Mouse (Mus musculus) hindbrain, postnatal 0 days (tissue): Measurements from ENCODE around the gene Gja5. TPM values are rescaled to one million over a fixed set of nuclear protein-coding genes. Genes with fewer than 3 reads are reported as not detected.
A peak's percentile ranks its signal among the peaks of the same experiment; 100 is the strongest.

Experiments
- ATAC-seq: fragments of 200-750 bp; cut with Nextera tagmentation; 2 replicates; pipeline ENCODE4 v1.8.0; 2017; ENCODE audit warnings: mild to moderate bottlenecking, moderate TSS enrichment, moderate library complexity
- DNase-seq: peaks from one replicate; pipeline ENCODE4 v3.0.0-alpha.2; 2015; ENCODE audit warnings: low spot score
- H3K27ac ChIP-seq: fragments of 300-500 bp; sonication (generic); 2 replicates; pipeline ENCODE4 v1.5.1; 2014; ENCODE audit warnings: mild to moderate bottlenecking
- H3K27me3 ChIP-seq: fragments of 300-500 bp; sonication (generic); 2 replicates; pipeline ENCODE4 v1.6.1; 2014; ENCODE audit warnings: low read length, mixed read lengths; ENCODE audit not compliant: insufficient read depth
- H3K36me3 ChIP-seq: fragments of 300-500 bp; sonication (generic); 2 replicates; pipeline ENCODE4 v1.6.1; 2014; ENCODE audit warnings: low read length, mixed read lengths; ENCODE audit not compliant: insufficient read depth
- H3K4me1 ChIP-seq: fragments of 300-500 bp; sonication (generic); 2 replicates; pipeline ENCODE4 v1.6.1; 2014; ENCODE audit warnings: antibody characterized with exemption, low read length, mixed read lengths; ENCODE audit not compliant: insufficient read depth
- H3K4me2 ChIP-seq: fragments of 300-500 bp; sonication (generic); 2 replicates; pipeline ENCODE4 v1.6.1; 2014; ENCODE audit warnings: low read depth, mild to moderate bottlenecking, low read length, moderate library complexity, mixed read lengths
- H3K4me3 ChIP-seq: fragments of 300-500 bp; sonication (generic); 2 replicates; pipeline ENCODE4 v1.5.1; 2014; ENCODE audit warnings: low read length
- H3K9ac ChIP-seq: fragments of 300-500 bp; sonication (generic); replicated peaks from 2 replicates; pipeline ENCODE4 v1.6.1; 2014; ENCODE audit warnings: mild to moderate bottlenecking, low read length, moderate library complexity, mixed read lengths
- H3K9me3 ChIP-seq: fragments of 300-500 bp; sonication (generic); 2 replicates; pipeline ENCODE4 v1.6.1; 2016; ENCODE audit warnings: low read length, mixed read lengths
- CTCF ChIP-seq: IDR thresholded peaks from 2 replicates; pipeline ENCODE4 v1.5.1; 2016; ENCODE audit warnings: antibody characterized with exemption, control low read depth, low read depth
- WGBS: fragments of 180-500 bp; shearing (Covaris S2); extraction: QIAGEN DNeasy Blood & Tissue Kit; methylation state at CpG from one replicate; pipeline ENCODE4 v1.1.7; 2014; 5-methylcytosine and 5-hydroxymethylcytosine counted together
- polyA plus RNA-seq: library from polyadenylated mRNA; unstranded; fragments of >200 nt; fragmentation: Nextera tagmentation; extraction: Ambion mirVana; gene quantifications from 2 replicates; pipeline ENCODE4 v1.2.1, GENCODE M21; 2015
- total RNA-seq: library from RNA; depleted of rRNA; stranded (reverse); fragments of >200 nt; gene quantifications from 2 replicates; pipeline ENCODE4 v1.2.3, GENCODE M21; 2014; rRNA removed

Gja5 gene
- 1.2 and 2.6 TPM in 2 replicates for total RNA-seq
- polyA plus RNA-seq = 1.2 and 1.3 TPM in 2 replicates

- ATAC-seq (no peak; the same call in 1 of the 2 replicates), DNase-seq (peak; percentile 3)
- Histone ChIP-seq H3K9ac (peak within 1 kb of the TSS; percentile 96), H3K27ac (peak within 1 kb of the TSS; percentile 79), H3K4me3 (peak within 1 kb of the TSS; percentile 99), H3K4me1 (0 out of 2 replicates have a peak, but pooled peaks cover 6% of the 10 kb centered on the region), H3K27me3 (no peaks in the 10 kb centered on the region), H3K36me3 (no peaks in the 10 kb centered on the region), H3K4me2 (peak within 1 kb of the TSS; percentile 91), H3K9me3 (no peaks in the 10 kb centered on the region)
- WGBS = 9% methylated on average over 14 of the region's 14 CpGs
- no peak for TF ChIP-seq CTCF
These were observed at the start of gene Gja5 for GRCm38 (mm10) chr3:96904393-96904792. Gja5 (plus strand) TSS chr3:96904693.

GRCm38 (mm10) chr3:96855833-96856232 is 48.7 kb upstream of the Gja5 start:
- Histone ChIP-seq H3K27ac (no peak overlapping the region), H3K4me2 (no peak overlapping the region), H3K36me3 (no peaks in the 10 kb centered on the region; the same call in 1 of the 2 replicates), H3K4me3 (no peak overlapping the region), H3K27me3 (no peaks in the 10 kb centered on the region), H3K9ac (no peak overlapping the region), H3K4me1 (no peaks in the 10 kb centered on the region), H3K9me3 (no peaks in the 10 kb centered on the region)
- ATAC-seq (no peak), DNase-seq (no peak)
- 80% methylated on average over 3 of the region's 3 CpGs for WGBS
- TF ChIP-seq CTCF = no peak

GRCm38 (mm10) chr3:96860498-96860897 is 44.0 kb upstream of the Gja5 start:
- H3K4me1 ChIP-seq = no peaks in the 10 kb centered on the region
- WGBS = 91% methylated on average over 5 of the region's 5 CpGs
- no peaks in the 10 kb centered on the region; the same call in 1 of the 2 replicates for H3K36me3 ChIP-seq
- no peak for TF ChIP-seq CTCF
- no peaks in the 10 kb centered on the region for H3K9me3 ChIP-seq
- DNase-seq (no peak), ATAC-seq (no peak)
- H3K27me3 ChIP-seq = no peaks in the 10 kb centered on the region
- no peak overlapping the region for H3K27ac ChIP-seq
- H3K9ac ChIP-seq = no peak overlapping the region
- H3K4me3 ChIP-seq = no peak overlapping the region
- H3K4me2 ChIP-seq = no peak overlapping the region

GRCm38 (mm10) chr3:96867863-96868262 is 36.6 kb upstream of the Gja5 start:
- 91% methylated on average over 3 of the region's 3 CpGs for WGBS
- Histone ChIP-seq H3K27me3 (no peaks in the 10 kb centered on the region), H3K9ac (no peak overlapping the region)

GRCm38 (mm10) chr3:96868566-96868965 is 35.9 kb upstream of the Gja5 start:
- no peak for ATAC-seq
- Histone ChIP-seq H3K27ac (no peak overlapping the region), H3K4me3 (no peak overlapping the region), H3K9me3 (no peaks in the 10 kb centered on the region), H3K27me3 (no peaks in the 10 kb centered on the region), H3K4me2 (no peak overlapping the region), H3K4me1 (no peaks in the 10 kb centered on the region), H3K36me3 (peaks cover 36% of the 10 kb centered on the region), H3K9ac (no peak overlapping the region)
- TF ChIP-seq CTCF = no peak
- DNase-seq = no peak
- WGBS = 94% methylated on average over 8 of the region's 8 CpGs

More at GRCm38 (mm10) chr3:96867863-96868262, 36.6 kb upstream of the Gja5 start:
- H3K36me3 ChIP-seq = peaks cover 29% of the 10 kb centered on the region
- H3K4me1 ChIP-seq = no peaks in the 10 kb centered on the region
- no peak overlapping the region for H3K4me2 ChIP-seq
- H3K27ac ChIP-seq = no peak overlapping the region
- ATAC-seq = no peak
- H3K4me3 ChIP-seq = no peak overlapping the region
- no peak for DNase-seq
- TF ChIP-seq CTCF = no peak
- no peaks in the 10 kb centered on the region for H3K9me3 ChIP-seq

- peaks cover 42% of the 10 kb centered on the region for H3K36me3 ChIP-seq
- no peaks in the 10 kb centered on the region for H3K27me3 ChIP-seq
- no peak overlapping the region for H3K27ac ChIP-seq
- ATAC-seq = no peak
- TF ChIP-seq CTCF = no peak
- DNase-seq = no peak
- no peaks in the 10 kb centered on the region for H3K4me1 ChIP-seq
- no peak overlapping the region for H3K4me2 ChIP-seq
- H3K4me3 ChIP-seq = no peak overlapping the region
- WGBS = 95% methylated on average over 7 of the region's 7 CpGs
- no peaks in the 10 kb centered on the region for H3K9me3 ChIP-seq
- no peak overlapping the region for H3K9ac ChIP-seq
These were observed 35.4 kb upstream of the Gja5 start for GRCm38 (mm10) chr3:96869091-96869490.

- H3K9ac ChIP-seq = no peak overlapping the region
- peaks cover 48% of the 10 kb centered on the region for H3K36me3 ChIP-seq
- no peaks in the 10 kb centered on the region for H3K9me3 ChIP-seq
- DNase-seq (no peak), ATAC-seq (no peak)
- 97% methylated on average over 2 of the region's 2 CpGs for WGBS
- no peak for TF ChIP-seq CTCF
- no peak overlapping the region for H3K4me2 ChIP-seq
- no peak overlapping the region for H3K4me3 ChIP-seq
- no peak overlapping the region for H3K27ac ChIP-seq
- H3K27me3 ChIP-seq = no peaks in the 10 kb centered on the region
- no peaks in the 10 kb centered on the region for H3K4me1 ChIP-seq
These were observed 34.2 kb upstream of the Gja5 start for GRCm38 (mm10) chr3:96870270-96870669.
